Mouse (Mus musculus) G1E (cell line): ENCODE data around the gene Acat3.

Source experiments
- CTCF ChIP-seq: IDR thresholded peaks from 2 replicates; pipeline ENCODE4 v1.5.1; 2012; ENCODE audit warnings: low read depth, low read length, inconsistent platforms, mixed read lengths
- GATA1 ChIP-seq: IDR thresholded peaks from 2 replicates; pipeline ENCODE4 v1.6.1; 2012; ENCODE audit warnings: borderline replicate concordance, low read length, inconsistent platforms, mixed read lengths
- GATA2 ChIP-seq: IDR thresholded peaks from 2 replicates; pipeline ENCODE4 v1.6.1; 2012; ENCODE audit warnings: low read depth, low read length, inconsistent platforms, borderline replicate concordance
- POLR2AphosphoS5 ChIP-seq: IDR thresholded peaks from 2 replicates; pipeline ENCODE4 v1.6.1; 2012; ENCODE audit warnings: low read depth, low read length, inconsistent platforms; ENCODE audit not compliant: insufficient replicate concordance
- TAL1 ChIP-seq: conservative IDR thresholded peaks from 2 replicates; pipeline ENCODE4 v1.6.1; 2012; ENCODE audit warnings: low read depth, low read length, inconsistent platforms, mixed read lengths

- TF ChIP-seq CTCF (no peak), GATA2 (no peak), POLR2AphosphoS5 (no peak), TAL1 (no peak), GATA1 (no peak)
Observed at GRCm38 (mm10) chr17:12892033-12892432, 48.4 kb downstream of the Acat3 start.
